13 mouse cellular contexts compared by ENCODE assay signal in genomic region chr12:64692196-64693169, GRCm38 (mm10).
DNase-seq lines count a peak whose midpoint lies in the region; ATAC-seq lines count a peak whose summit lies in the region.
"Had no signal": no experiment of that assay in that cellular context is flagged by ENCODE, and none has a peak within 500 bp of the region (broad histone marks: within the 10 kb centered on the region; RNA-seq: fewer than 3 reads in every experiment).

No protein-coding gene starts in this region.

- no peaks in the 10 kb centered on the region for H3K9me3 ChIP-seq in kidney, embryonic 16.5 days (ENCODE audit: low read length)
- no peaks in the 10 kb centered on the region for H3K9me3 ChIP-seq in forebrain, embryonic 14.5 days (replicated peaks; ENCODE audit: control insufficient read depth, low read length)
- H3K9me3 ChIP-seq: megakaryocyte, embryonic 14.5 days had no signal

- ATAC-seq in kidney, embryonic 16.5 days (ENCODE audit: low FRiP score, low TSS enrichment), result peak; percentile 76
- peak; percentile 57; the same call in 1 of the 2 replicates for ATAC-seq in forebrain, embryonic 14.5 days

- H3K4me3 ChIP-seq in kidney, embryonic 16.5 days (ENCODE audit: low read length), result no peak overlapping the region
- H3K4me3 ChIP-seq in forebrain, embryonic 14.5 days (ENCODE audit: low read depth, low read length), result no peak overlapping the region
- H3K4me3 ChIP-seq: heart, adult 2 months; megakaryocyte, embryonic 14.5 days had no signal

- no peak for DNase-seq in kidney, postnatal 36 days
- no peak for DNase-seq in forebrain, embryonic 14.5 days (ENCODE audit: low spot score)
- DNase-seq in mesoderm, embryonic 11.5 days (ENCODE audit: low read depth, low spot score), result peak; percentile 26
- peak; percentile 32 for DNase-seq in retina, postnatal 1 day
- DNase-seq in spleen, postnatal 14 days (ENCODE audit: low spot score in 2 of 2), result no peak
- DNase-seq in thymus, adult 18-20 months, result no peak
- DNase-seq in right cerebral cortex, postnatal 14 days, result no peak
- DNase-seq: heart, adult 2 months; kidney, postnatal 14 days; thymus, postnatal 4 days had no signal

- no peaks in the 10 kb centered on the region for H3K36me3 ChIP-seq in kidney, embryonic 16.5 days (ENCODE audit: insufficient read depth, low read length)
- H3K36me3 ChIP-seq in forebrain, embryonic 14.5 days (ENCODE audit: control insufficient read depth, insufficient read depth, low read length), result no peaks in the 10 kb centered on the region

- 14% methylated on average over 10 of the region's 10 CpGs for WGBS in kidney, embryonic 16.5 days
- WGBS in forebrain, embryonic 14.5 days, result 34% methylated on average over 10 of the region's 10 CpGs

- H3K9ac ChIP-seq in kidney, embryonic 16.5 days (replicated peaks; ENCODE audit: low read length), result no peak overlapping the region
- H3K9ac ChIP-seq in forebrain, embryonic 14.5 days (ENCODE audit: low read length), result no peak overlapping the region

- peak overlapping the region; percentile 20; the same call in 1 of the 2 replicates for H3K27ac ChIP-seq in kidney, embryonic 16.5 days (ENCODE audit: low read length)
- no peak overlapping the region; the same call in 1 of the 2 replicates for H3K27ac ChIP-seq in forebrain, embryonic 14.5 days (ENCODE audit: low read depth, low read length)
- H3K27ac ChIP-seq: heart, adult 2 months had no signal

- H3K27me3 ChIP-seq in kidney, embryonic 16.5 days (ENCODE audit: insufficient read depth, low read length), result no peaks in the 10 kb centered on the region
- H3K27me3 ChIP-seq in forebrain, embryonic 14.5 days (replicated peaks; ENCODE audit: control insufficient read depth, insufficient read depth, low read length), result no peaks in the 10 kb centered on the region
- H3K27me3 ChIP-seq: CH12.LX; megakaryocyte, embryonic 14.5 days had no signal

- H3K4me2 ChIP-seq in kidney, embryonic 16.5 days (replicated peaks; ENCODE audit: low read depth, low read length), result peak overlapping the region; percentile 31
- H3K4me2 ChIP-seq in forebrain, embryonic 14.5 days (ENCODE audit: low read length), result no peak overlapping the region

- peaks cover 10% of the 10 kb centered on the region; the same call in 1 of the 2 replicates for H3K4me1 ChIP-seq in kidney, embryonic 16.5 days (ENCODE audit: insufficient read depth, low read length)
- peaks cover 2% of the 10 kb centered on the region; the same call in 1 of the 2 replicates for H3K4me1 ChIP-seq in forebrain, embryonic 14.5 days (ENCODE audit: control insufficient read depth, insufficient read depth, low read length)
- H3K4me1 ChIP-seq: megakaryocyte, embryonic 14.5 days had no signal

Comparison
In these comparisons a context has a peak if more than half of its experiments do, and no peak if none do; other contexts are left out.
1. DNase-seq: peak in mesoderm, embryonic 11.5 days (single experiment) and retina, postnatal 1 day (single experiment); none in kidney, postnatal 36 days (0 of 2), forebrain, embryonic 14.5 days (single experiment), spleen, postnatal 14 days (0 of 2), thymus, adult 18-20 months (0 of 2) and right cerebral cortex, postnatal 14 days (single experiment).